23 mouse cellular contexts compared by ENCODE assay signal in genomic region chr4:140480369-140481067, GRCm38 (mm10).
DNase-seq lines count a peak whose midpoint lies in the region; ATAC-seq lines count a peak whose summit lies in the region.
"Had no signal": no experiment of that assay in that cellular context is flagged by ENCODE, and none has a peak within 500 bp of the region (broad histone marks: within the 10 kb centered on the region; RNA-seq: fewer than 3 reads in every experiment).

No protein-coding gene starts in this region.

- H3K27ac ChIP-seq in embryonic facial prominence, embryonic 12.5 days, result no peak overlapping the region
- H3K27ac ChIP-seq in embryonic facial prominence, embryonic 10.5 days (replicated peaks), result no peak overlapping the region
- H3K27ac ChIP-seq in hindbrain, embryonic 15.5 days (replicated peaks), result no peak overlapping the region
- H3K27ac ChIP-seq in hindbrain, embryonic 11.5 days (ENCODE audit: low read depth, low read length), result no peak overlapping the region
- H3K27ac ChIP-seq in limb, embryonic 12.5 days, result no peak overlapping the region
- H3K27ac ChIP-seq in liver, embryonic 12.5 days, result no peak overlapping the region
- H3K27ac ChIP-seq: embryonic facial prominence, embryonic 15.5 days; heart, embryonic 15.5 days; left cerebral cortex, adult 2 months; liver, embryonic 13.5 days had no signal

- H3K9ac ChIP-seq in embryonic facial prominence, embryonic 12.5 days, result no peak overlapping the region
- H3K9ac ChIP-seq in hindbrain, embryonic 15.5 days, result no peak overlapping the region
- no peak overlapping the region for H3K9ac ChIP-seq in hindbrain, embryonic 11.5 days (ENCODE audit: low read depth, low read length)
- H3K9ac ChIP-seq in limb, embryonic 12.5 days (replicated peaks), result no peak overlapping the region
- no peak overlapping the region for H3K9ac ChIP-seq in liver, embryonic 12.5 days
- H3K9ac ChIP-seq: embryonic facial prominence, embryonic 15.5 days; heart, embryonic 15.5 days; liver, embryonic 13.5 days had no signal

- H3K27me3 ChIP-seq in embryonic facial prominence, embryonic 12.5 days, result no peaks in the 10 kb centered on the region
- peaks cover 4% of the 10 kb centered on the region for H3K27me3 ChIP-seq in embryonic facial prominence, embryonic 10.5 days (replicated peaks; ENCODE audit: low read depth, poor library complexity, severe bottlenecking)
- H3K27me3 ChIP-seq in hindbrain, embryonic 15.5 days, result no peaks in the 10 kb centered on the region
- no peaks in the 10 kb centered on the region for H3K27me3 ChIP-seq in hindbrain, embryonic 11.5 days (ENCODE audit: control insufficient read depth, insufficient read depth, low read length)
- peaks cover 11% of the 10 kb centered on the region; the same call in 1 of the 2 replicates for H3K27me3 ChIP-seq in limb, embryonic 12.5 days
- H3K27me3 ChIP-seq in liver, embryonic 12.5 days (replicated peaks), result no peaks in the 10 kb centered on the region
- H3K27me3 ChIP-seq: embryonic facial prominence, embryonic 15.5 days; heart, embryonic 15.5 days; liver, embryonic 13.5 days had no signal

- peaks cover 16% of the 10 kb centered on the region for H3K4me1 ChIP-seq in embryonic facial prominence, embryonic 12.5 days
- H3K4me1 ChIP-seq in embryonic facial prominence, embryonic 10.5 days, result peaks cover 20% of the 10 kb centered on the region
- peaks cover 13% of the 10 kb centered on the region for H3K4me1 ChIP-seq in hindbrain, embryonic 15.5 days (replicated peaks)
- no peaks in the 10 kb centered on the region for H3K4me1 ChIP-seq in hindbrain, embryonic 11.5 days (replicated peaks; ENCODE audit: control insufficient read depth, insufficient read depth, low read length)
- peaks cover 27% of the 10 kb centered on the region for H3K4me1 ChIP-seq in limb, embryonic 12.5 days (replicated peaks)
- H3K4me1 ChIP-seq in liver, embryonic 12.5 days, result no peaks in the 10 kb centered on the region; the same call in 1 of the 2 replicates
- H3K4me1 ChIP-seq: liver, embryonic 13.5 days had no signal

- peak; percentile 16; the same call in 1 of the 2 replicates for ATAC-seq in embryonic facial prominence, embryonic 12.5 days (ENCODE audit: insufficient number of reproducible peaks, insufficient read depth, low FRiP score, low TSS enrichment)
- peak; percentile 54; the same call in 1 of the 2 replicates for ATAC-seq in hindbrain, embryonic 15.5 days (ENCODE audit: low FRiP score, low read depth)
- no peak for ATAC-seq in hindbrain, embryonic 11.5 days (ENCODE audit: low FRiP score)
- ATAC-seq in limb, embryonic 12.5 days (ENCODE audit: insufficient number of reproducible peaks, insufficient read depth, low FRiP score, low TSS enrichment, low read depth), result no peak
- no peak for ATAC-seq in liver, embryonic 12.5 days
- ATAC-seq: lung, postnatal 0 days had no signal

- H3K36me3 ChIP-seq in embryonic facial prominence, embryonic 12.5 days, result no peaks in the 10 kb centered on the region
- H3K36me3 ChIP-seq in embryonic facial prominence, embryonic 10.5 days (replicated peaks), result no peaks in the 10 kb centered on the region
- no peaks in the 10 kb centered on the region for H3K36me3 ChIP-seq in hindbrain, embryonic 15.5 days
- H3K36me3 ChIP-seq in hindbrain, embryonic 11.5 days (ENCODE audit: control insufficient read depth, insufficient read depth, low read length), result no peaks in the 10 kb centered on the region
- no peaks in the 10 kb centered on the region for H3K36me3 ChIP-seq in limb, embryonic 12.5 days
- H3K36me3 ChIP-seq in liver, embryonic 12.5 days, result no peaks in the 10 kb centered on the region
- H3K36me3 ChIP-seq: embryonic facial prominence, embryonic 15.5 days; G1E; heart, embryonic 15.5 days; liver, embryonic 13.5 days had no signal

- H3K9me3 ChIP-seq in embryonic facial prominence, embryonic 12.5 days, result no peaks in the 10 kb centered on the region
- no peaks in the 10 kb centered on the region for H3K9me3 ChIP-seq in embryonic facial prominence, embryonic 10.5 days
- H3K9me3 ChIP-seq in hindbrain, embryonic 15.5 days, result no peaks in the 10 kb centered on the region
- H3K9me3 ChIP-seq in hindbrain, embryonic 11.5 days (ENCODE audit: control insufficient read depth, low read length), result no peaks in the 10 kb centered on the region
- no peaks in the 10 kb centered on the region; the same call in 1 of the 2 replicates for H3K9me3 ChIP-seq in limb, embryonic 12.5 days
- 0 out of 2 replicates have a peak, but pooled peaks cover 6% of the 10 kb centered on the region for H3K9me3 ChIP-seq in liver, embryonic 12.5 days (replicated peaks)
- H3K9me3 ChIP-seq: embryonic facial prominence, embryonic 15.5 days; heart, embryonic 15.5 days had no signal

- DNase-seq in embryonic facial prominence, embryonic 10.5 days (ENCODE audit: low spot score), result no peak
- DNase-seq in hindbrain, embryonic 11.5 days (ENCODE audit: low spot score), result no peak
- peak; percentile 36 for DNase-seq in MN1 (ENCODE audit: low spot score)
- DNase-seq: adrenal gland, postnatal 36 days; cerebellum, adult 18-20 months; gastrocnemius, postnatal 14 days; heart, adult 18-20 months; heart, postnatal 4 days; kidney, adult 8-10 months; kidney, postnatal 36 days; layer of hippocampus, adult 9-11 months; liver, embryonic 13.5 days; midbrain, embryonic 14.5 days; thymus, postnatal 36 days had no signal

- WGBS in embryonic facial prominence, embryonic 12.5 days, result 48% methylated on average over 15 of the region's 15 CpGs
- WGBS in embryonic facial prominence, embryonic 10.5 days, result 58% methylated on average over 15 of the region's 15 CpGs
- 39% methylated on average over 15 of the region's 15 CpGs for WGBS in hindbrain, embryonic 15.5 days
- WGBS in hindbrain, embryonic 11.5 days, result 62% methylated on average over 14 of the region's 15 CpGs
- WGBS in limb, embryonic 12.5 days, result 20% methylated on average over 15 of the region's 15 CpGs
- WGBS in liver, embryonic 12.5 days (ENCODE audit: insufficient replicate concordance), result 49% methylated on average over 15 of the region's 15 CpGs

- H3K4me2 ChIP-seq in embryonic facial prominence, embryonic 12.5 days (replicated peaks), result no peak overlapping the region
- H3K4me2 ChIP-seq in hindbrain, embryonic 15.5 days, result no peak overlapping the region
- H3K4me2 ChIP-seq in hindbrain, embryonic 11.5 days (replicated peaks; ENCODE audit: low read depth, low read length), result no peak overlapping the region
- H3K4me2 ChIP-seq in limb, embryonic 12.5 days, result 0 out of 2 replicates have a peak overlapping the region, but pooled peaks have one; percentile 17
- no peak overlapping the region for H3K4me2 ChIP-seq in liver, embryonic 12.5 days
- H3K4me2 ChIP-seq: embryonic facial prominence, embryonic 15.5 days; heart, embryonic 15.5 days; liver, embryonic 13.5 days had no signal

- no peak overlapping the region for H3K4me3 ChIP-seq in embryonic facial prominence, embryonic 12.5 days
- H3K4me3 ChIP-seq in embryonic facial prominence, embryonic 10.5 days, result no peak overlapping the region
- no peak overlapping the region for H3K4me3 ChIP-seq in hindbrain, embryonic 15.5 days
- no peak overlapping the region for H3K4me3 ChIP-seq in hindbrain, embryonic 11.5 days (ENCODE audit: low read depth, low read length)
- H3K4me3 ChIP-seq in limb, embryonic 12.5 days (replicated peaks), result no peak overlapping the region
- no peak overlapping the region for H3K4me3 ChIP-seq in liver, embryonic 12.5 days
- H3K4me3 ChIP-seq: embryonic facial prominence, embryonic 15.5 days; heart, embryonic 15.5 days; left cerebral cortex, adult 2 months; liver, embryonic 13.5 days had no signal

Comparison
In these comparisons a context has a peak if more than half of its experiments do, and no peak if none do; other contexts are left out.
1. ATAC-seq: peak in embryonic facial prominence, embryonic 12.5 days (single experiment) and hindbrain, embryonic 15.5 days (single experiment); none in hindbrain, embryonic 11.5 days (single experiment), limb, embryonic 12.5 days (single experiment) and liver, embryonic 12.5 days (single experiment).